Mouse (Mus musculus) stomach, embryonic 16.5 days (tissue): Measurements from ENCODE around the gene Irak1bp1. TPM values are rescaled to one million over a fixed set of nuclear protein-coding genes. Genes with fewer than 3 reads are reported as not detected.

Experiments used
- ATAC-seq: fragments of 200-750 bp; cut with Nextera tagmentation; 2 replicates; pipeline ENCODE4 v1.8.0; 2017; ENCODE audit warnings: moderate number of reproducible peaks, moderate TSS enrichment; ENCODE audit not compliant: insufficient read depth, low FRiP score
- H3K27ac ChIP-seq: fragments of 300-500 bp; sonication (generic); 2 replicates; pipeline ENCODE4 v1.5.1; 2014; ENCODE audit warnings: low read length
- H3K27me3 ChIP-seq: fragments of 300-500 bp; sonication (generic); 2 replicates; pipeline ENCODE4 v1.6.1; 2014; ENCODE audit warnings: low read length, control low read depth, mixed read lengths; ENCODE audit not compliant: control insufficient read depth, insufficient read depth
- H3K36me3 ChIP-seq: fragments of 300-500 bp; sonication (generic); 2 replicates; pipeline ENCODE4 v1.6.1; 2014; ENCODE audit warnings: low read length; ENCODE audit not compliant: control insufficient read depth, insufficient read depth
- H3K4me1 ChIP-seq: fragments of 300-500 bp; sonication (generic); 2 replicates; pipeline ENCODE4 v1.6.1; 2014; ENCODE audit warnings: low read length, control low read depth, mixed read lengths; ENCODE audit not compliant: control insufficient read depth, insufficient read depth
- H3K4me2 ChIP-seq: fragments of 300-500 bp; sonication (generic); 2 replicates; pipeline ENCODE4 v1.6.1; 2014; ENCODE audit warnings: low read depth, low read length, mixed read lengths
- H3K4me3 ChIP-seq: fragments of 300-500 bp; sonication (generic); replicated peaks from 2 replicates; pipeline ENCODE4 v1.5.1; 2014; ENCODE audit warnings: mild to moderate bottlenecking, low read length
- H3K9ac ChIP-seq: fragments of 300-500 bp; sonication (generic); 2 replicates; pipeline ENCODE4 v1.6.1; 2014; ENCODE audit warnings: low read length
- H3K9me3 ChIP-seq: fragments of 300-500 bp; sonication (generic); replicated peaks from 2 replicates; pipeline ENCODE4 v1.6.1; 2016; ENCODE audit warnings: low read length, control low read depth; ENCODE audit not compliant: control insufficient read depth
- WGBS: fragments of 180-500 bp; shearing (Covaris S2); extraction: QIAGEN DNeasy Blood & Tissue Kit; methylation state at CpG from one replicate; pipeline ENCODE4 v1.1.7; 2014; 5-methylcytosine and 5-hydroxymethylcytosine counted together
- polyA plus RNA-seq: library from polyadenylated mRNA; unstranded; fragments of >200 nt; fragmentation: Nextera tagmentation; extraction: Ambion mirVana; gene quantifications from 2 replicates; pipeline ENCODE4 v1.2.1, GENCODE M21; 2015

The Irak1bp1 gene
- polyA plus RNA-seq = 10.6 and 12.4 TPM in 2 replicates

DNA sequence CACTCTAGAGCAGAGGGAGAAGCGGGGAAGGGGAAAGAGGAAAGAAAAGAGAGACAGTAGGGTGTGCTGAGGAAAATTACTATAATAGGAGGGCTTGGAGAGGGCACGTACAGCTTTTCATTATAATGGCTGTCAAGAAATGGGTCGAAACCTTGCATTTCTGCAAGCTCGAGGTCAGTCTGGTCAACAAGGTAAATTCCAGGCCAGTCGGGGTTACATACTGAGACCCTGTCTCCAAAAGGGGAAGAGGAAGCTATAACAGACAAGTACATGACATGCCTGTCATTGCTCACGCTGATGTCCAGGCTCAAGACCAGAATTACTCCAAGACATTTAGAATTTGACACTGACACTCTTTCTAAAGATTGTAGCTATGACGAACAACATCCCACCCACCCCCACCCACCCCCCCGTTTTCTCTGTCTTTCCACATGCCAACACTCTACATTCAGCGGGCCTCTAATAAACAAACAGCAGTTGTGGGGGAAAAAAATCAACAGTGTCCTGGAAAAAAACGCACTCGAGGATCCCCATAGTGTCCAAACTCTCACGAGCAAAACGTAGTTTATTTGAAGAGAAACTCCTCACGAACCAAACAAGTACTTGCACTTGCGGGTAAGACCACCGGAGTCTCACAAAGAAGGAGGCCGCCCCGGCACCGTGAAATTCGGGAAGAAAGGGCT is at the start of gene Irak1bp1:
Irak1bp1 (plus strand) TSS at position 534 of the 683 bp plus-strand sequence.
- no peaks in the 10 kb centered on the region for H3K9me3 ChIP-seq
- peak within 1 kb of the TSS; percentile 77 for H3K4me2 ChIP-seq
- H3K27me3 ChIP-seq = no peaks in the 10 kb centered on the region
- peak within 1 kb of the TSS; percentile 85 for H3K9ac ChIP-seq
- 11% methylated on average over 20 of the region's 20 CpGs for whole genome bisulfite sequencing
- ATAC-seq = no peak
- H3K4me1 ChIP-seq = no peaks in the 10 kb centered on the region
- H3K27ac ChIP-seq = peak within 1 kb of the TSS; percentile 75
- no peaks in the 10 kb centered on the region for H3K36me3 ChIP-seq
- H3K4me3 ChIP-seq = peak within 1 kb of the TSS; percentile 88

DNA sequence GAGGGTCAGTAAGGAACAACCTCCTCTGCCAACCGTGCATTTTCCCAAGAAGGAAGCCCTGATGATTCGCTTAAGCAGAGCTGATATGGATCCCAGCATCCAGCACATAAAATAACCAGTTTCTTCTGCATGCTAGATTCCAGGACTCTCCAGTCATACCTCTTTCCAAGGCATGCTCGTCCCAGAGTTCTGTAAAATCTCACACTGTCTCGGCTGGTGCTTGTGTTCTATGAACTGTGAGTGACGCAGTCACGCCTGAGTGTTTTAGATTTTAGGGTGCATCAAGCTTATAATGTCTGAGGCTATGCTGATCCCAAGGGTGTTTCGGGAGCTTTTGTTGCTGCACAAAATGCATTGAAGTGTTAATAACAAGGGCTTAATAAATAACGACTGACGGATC is 41.0 kb upstream of the Irak1bp1 start:
- no peaks in the 10 kb centered on the region for H3K9me3 ChIP-seq
- H3K27ac ChIP-seq = no peak overlapping the region
- no peak for ATAC-seq
- no peak overlapping the region for H3K4me3 ChIP-seq
- no peak overlapping the region for H3K9ac ChIP-seq
- H3K4me1 ChIP-seq = no peaks in the 10 kb centered on the region
- no peak overlapping the region for H3K4me2 ChIP-seq
- H3K27me3 ChIP-seq = no peaks in the 10 kb centered on the region
- H3K36me3 ChIP-seq = no peaks in the 10 kb centered on the region
- WGBS = 81% methylated on average over 9 of the region's 9 CpGs

DNA sequence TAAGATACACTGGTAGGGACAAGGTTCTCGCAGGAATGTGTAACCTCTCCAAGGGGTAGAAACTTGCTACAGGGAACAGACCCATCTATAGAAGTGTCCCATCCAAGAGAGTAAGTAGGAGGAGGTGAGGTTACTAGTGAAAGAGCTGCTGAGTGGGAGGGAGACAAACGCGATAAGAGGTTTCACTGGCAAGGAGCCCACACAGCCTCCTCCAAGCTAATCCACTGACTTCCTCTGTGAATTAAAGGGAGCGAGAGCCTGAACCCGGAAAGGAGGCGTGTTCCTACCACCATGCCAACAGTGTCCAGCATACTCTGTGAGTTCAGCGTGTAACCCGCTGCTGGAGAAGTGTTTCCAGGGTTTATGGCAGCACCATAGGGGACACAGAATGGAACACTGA is 29.0 kb upstream of the Irak1bp1 start:
- no peak for ATAC-seq
- no peak overlapping the region for H3K27ac ChIP-seq
- H3K4me2 ChIP-seq = no peak overlapping the region
- WGBS = 57% methylated on average over 8 of the region's 8 CpGs
- no peaks in the 10 kb centered on the region for H3K9me3 ChIP-seq
- no peaks in the 10 kb centered on the region for H3K36me3 ChIP-seq
- no peak overlapping the region for H3K4me3 ChIP-seq
- no peaks in the 10 kb centered on the region for H3K4me1 ChIP-seq
- no peak overlapping the region for H3K9ac ChIP-seq
- H3K27me3 ChIP-seq = no peaks in the 10 kb centered on the region

DNA sequence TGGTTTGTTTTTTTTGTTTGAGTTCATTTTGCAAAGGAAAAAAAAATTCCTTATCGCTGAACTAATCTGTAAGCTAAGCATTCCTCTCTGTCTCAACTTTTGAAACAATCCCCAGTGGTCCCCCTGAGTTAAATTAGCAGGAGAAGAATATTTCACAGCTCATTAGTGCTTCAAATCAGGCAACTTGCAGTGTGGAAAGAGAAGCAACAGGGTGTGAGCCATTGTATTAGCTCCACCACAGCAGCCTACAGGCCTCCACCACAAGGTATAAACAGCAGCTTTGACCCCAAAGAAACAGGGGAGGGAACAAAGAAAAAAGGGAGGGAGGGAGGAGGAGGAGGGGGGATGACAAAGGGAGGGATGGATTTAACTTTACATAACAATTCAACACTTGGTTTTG is 22.2 kb upstream of the Irak1bp1 start:
- Histone ChIP-seq H3K36me3 (no peaks in the 10 kb centered on the region), H3K9ac (no peak overlapping the region), H3K4me1 (no peaks in the 10 kb centered on the region), H3K9me3 (no peaks in the 10 kb centered on the region), H3K27ac (no peak overlapping the region), H3K27me3 (no peaks in the 10 kb centered on the region), H3K4me2 (no peak overlapping the region), H3K4me3 (no peak overlapping the region)
- ATAC-seq = no peak
- WGBS = 31% methylated on average over 1 of the region's 1 CpGs

DNA sequence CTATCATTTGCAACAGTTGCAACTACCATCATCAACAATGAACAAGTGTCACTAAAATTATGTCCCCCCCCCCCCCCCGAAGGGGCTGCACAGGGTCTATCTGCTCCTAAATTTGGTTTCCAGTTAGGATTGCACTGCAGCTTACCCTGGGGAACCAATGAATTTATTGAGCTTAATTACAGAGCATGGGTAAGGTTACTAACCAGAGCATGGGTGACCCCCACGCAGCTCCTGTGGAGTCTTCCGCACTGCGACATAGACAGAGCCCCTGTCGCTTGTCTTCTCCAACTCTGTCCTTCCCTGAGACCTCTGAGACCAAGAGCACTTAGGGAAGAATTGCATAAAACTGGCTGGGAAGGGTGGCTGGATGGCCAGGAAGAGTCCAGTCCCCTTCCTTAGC is 21.7 kb upstream of the Irak1bp1 start:
- 64% methylated on average over 5 of the region's 5 CpGs for WGBS
- no peaks in the 10 kb centered on the region for H3K4me1 ChIP-seq
- no peak overlapping the region for H3K4me3 ChIP-seq
- no peaks in the 10 kb centered on the region for H3K27me3 ChIP-seq
- H3K27ac ChIP-seq = no peak overlapping the region
- H3K36me3 ChIP-seq = no peaks in the 10 kb centered on the region
- H3K9ac ChIP-seq = no peak overlapping the region
- no peaks in the 10 kb centered on the region for H3K9me3 ChIP-seq
- no peak overlapping the region for H3K4me2 ChIP-seq
- no peak for ATAC-seq

DNA sequence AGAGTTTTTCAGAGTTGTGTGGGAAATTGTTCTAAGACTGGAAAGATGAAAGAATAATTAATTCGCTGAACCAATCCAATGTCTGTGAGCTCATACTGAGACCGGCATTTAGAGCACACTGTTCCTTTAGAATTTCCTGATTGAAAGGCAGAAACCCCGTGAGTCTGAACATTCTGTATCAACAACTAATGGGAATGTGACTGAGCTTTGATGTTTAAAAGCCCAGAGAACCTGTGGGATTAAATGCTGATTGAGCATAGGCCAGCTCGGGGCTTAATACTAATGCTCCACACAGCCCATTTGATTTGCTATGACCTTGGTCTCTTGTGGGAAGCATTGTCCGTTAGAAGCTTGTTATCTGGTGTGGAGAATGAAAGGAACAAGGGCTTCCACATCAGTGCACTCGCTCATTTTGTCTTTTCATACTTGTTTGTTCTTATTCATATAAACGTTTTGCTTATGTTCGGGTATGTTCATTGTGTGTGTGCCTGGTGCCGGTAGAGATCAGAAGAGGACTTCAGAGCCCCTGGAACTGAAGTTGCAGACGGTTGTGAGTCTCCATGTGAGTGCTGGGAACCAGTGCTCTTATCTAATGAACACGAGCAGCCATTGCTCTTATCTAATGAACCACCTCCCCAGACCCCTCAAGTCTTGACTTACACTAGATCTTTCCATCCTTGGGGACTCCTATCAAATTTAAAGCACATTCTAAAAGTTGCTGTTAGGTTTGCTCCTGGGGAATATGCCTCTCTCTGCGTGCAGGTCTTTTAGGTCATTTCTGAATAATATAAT is 17.0 kb upstream of the Irak1bp1 start:
- no peaks in the 10 kb centered on the region for H3K4me1 ChIP-seq
- no peak overlapping the region for H3K9ac ChIP-seq
- ATAC-seq = no peak
- H3K27me3 ChIP-seq = no peaks in the 10 kb centered on the region
- H3K4me2 ChIP-seq = no peak overlapping the region
- no peaks in the 10 kb centered on the region for H3K9me3 ChIP-seq
- 68% methylated on average over 12 of the region's 12 CpGs for WGBS
- H3K4me3 ChIP-seq = no peak overlapping the region
- no peaks in the 10 kb centered on the region for H3K36me3 ChIP-seq
- no peak overlapping the region for H3K27ac ChIP-seq

DNA sequence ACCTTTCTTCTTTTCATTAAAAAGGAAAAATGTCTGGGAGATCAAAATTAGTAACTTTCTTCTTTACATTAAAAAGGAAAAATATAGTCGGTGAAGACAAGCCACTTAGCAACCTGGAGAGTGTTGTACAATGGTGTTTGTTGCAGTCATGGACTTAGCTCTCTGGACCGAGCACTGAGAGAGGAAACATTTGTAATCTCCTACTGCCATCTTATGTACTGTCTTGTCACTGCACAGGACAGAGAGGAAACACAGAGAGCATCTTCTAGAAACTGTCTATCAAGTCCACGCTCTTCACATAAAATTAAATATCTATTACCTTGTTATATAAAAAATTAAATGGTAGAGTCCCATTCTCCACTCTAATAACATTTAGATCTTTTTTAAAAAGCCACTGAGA is 14.8 kb upstream of the Irak1bp1 start:
- Histone ChIP-seq H3K4me3 (no peak overlapping the region), H3K4me2 (no peak overlapping the region), H3K4me1 (no peaks in the 10 kb centered on the region), H3K9ac (no peak overlapping the region), H3K36me3 (no peaks in the 10 kb centered on the region), H3K27me3 (no peaks in the 10 kb centered on the region), H3K9me3 (no peaks in the 10 kb centered on the region), H3K27ac (no peak overlapping the region)
- WGBS = 57% methylated on average over 3 of the region's 3 CpGs
- no peak for ATAC-seq

DNA sequence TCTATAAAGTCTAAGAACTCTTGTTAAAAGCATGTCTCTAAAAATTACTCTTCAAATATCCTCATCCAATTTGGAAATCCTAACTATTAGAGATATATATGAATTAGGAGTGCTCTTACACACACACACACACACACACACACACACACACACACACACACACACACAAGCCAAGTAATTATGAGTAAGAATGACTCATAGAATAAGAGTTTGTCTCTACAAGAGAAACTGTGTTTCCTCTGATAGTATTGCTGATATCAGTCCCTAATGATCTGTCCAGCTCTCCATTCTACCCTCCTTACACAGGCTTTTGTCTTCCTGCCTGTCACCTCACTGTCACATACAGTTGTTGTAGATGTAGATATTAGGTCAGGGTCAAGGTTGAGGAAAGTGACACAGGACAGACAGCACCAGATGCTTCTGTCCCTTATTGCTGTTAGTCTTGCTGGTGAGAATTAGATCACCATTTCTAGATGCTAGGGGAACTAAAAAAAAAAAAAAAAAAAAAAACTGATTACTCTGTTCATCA is 14.0 kb upstream of the Irak1bp1 start:
- no peak for ATAC-seq

DNA sequence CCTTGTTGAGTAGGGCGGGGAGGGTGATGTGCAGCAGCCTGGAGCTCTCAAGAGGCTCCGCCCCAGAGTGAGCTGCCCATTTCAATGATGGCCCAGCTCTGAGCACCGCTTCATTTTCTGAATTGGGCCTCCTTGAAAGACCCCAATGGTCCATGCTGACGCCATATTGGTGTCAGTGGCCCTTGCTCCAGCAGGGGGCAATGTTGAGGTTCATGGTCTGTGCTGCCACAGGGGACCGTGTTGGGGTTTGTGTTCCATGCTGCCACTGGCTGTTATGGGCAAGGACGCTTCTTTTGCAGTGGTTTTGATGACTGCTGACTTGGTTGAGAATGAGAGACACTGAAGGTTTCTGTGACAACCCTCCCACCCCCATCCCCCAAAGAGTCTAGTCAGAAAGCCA is 2.9 kb upstream of the Irak1bp1 start:
- no peak for ATAC-seq
- Histone ChIP-seq H3K9ac (no peak overlapping the region), H3K4me2 (no peak overlapping the region), H3K36me3 (no peaks in the 10 kb centered on the region), H3K4me1 (no peaks in the 10 kb centered on the region), H3K9me3 (no peaks in the 10 kb centered on the region), H3K4me3 (no peak overlapping the region), H3K27ac (no peak overlapping the region), H3K27me3 (no peaks in the 10 kb centered on the region)
- 90% methylated on average over 6 of the region's 6 CpGs for WGBS

More for the DNA sequence above, 14.0 kb upstream of the Irak1bp1 start:
- Histone ChIP-seq H3K36me3 (no peaks in the 10 kb centered on the region), H3K4me3 (no peak overlapping the region), H3K4me2 (no peak overlapping the region), H3K27me3 (no peaks in the 10 kb centered on the region), H3K27ac (no peak overlapping the region), H3K4me1 (no peaks in the 10 kb centered on the region), H3K9me3 (no peaks in the 10 kb centered on the region), H3K9ac (no peak overlapping the region)
